Mouse (Mus musculus) erythroblast, embryonic 14.5 days (primary cell): ENCODE measurements around the gene Krt80.

Experiments used
- GATA1 ChIP-seq: IDR thresholded peaks from 2 replicates; pipeline ENCODE4 v1.6.1; 2012; ENCODE audit warnings: low read length, inconsistent platforms, mixed read lengths
- TAL1 ChIP-seq: IDR thresholded peaks from 3 replicates; pipeline ENCODE4 v1.6.1; 2012; ENCODE audit warnings: low read length, inconsistent platforms, mixed read lengths

DNA sequence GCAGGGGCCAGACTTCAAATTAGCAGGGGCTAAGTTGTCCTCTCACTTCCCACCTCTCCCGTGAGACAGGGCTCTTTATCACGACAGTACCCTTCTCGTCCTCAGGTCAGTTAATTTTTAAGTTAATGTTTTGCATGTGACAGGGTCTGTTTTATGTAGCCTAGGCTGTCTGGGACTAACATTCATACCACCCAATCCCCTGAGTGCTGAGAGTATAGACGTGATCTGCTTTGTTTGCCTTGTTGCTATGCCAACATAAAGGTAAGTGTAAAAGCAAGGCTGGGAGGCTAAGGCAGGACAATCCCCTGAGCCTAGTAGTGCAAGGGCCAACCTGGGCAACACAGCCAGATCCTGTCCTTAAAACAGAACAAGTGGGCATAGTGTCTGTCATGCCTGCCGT, 60.5 kb downstream of the Krt80 start:
- TF ChIP-seq TAL1 (no peak), GATA1 (no peak)
